Mouse (Mus musculus) kidney, adult 18-20 months (tissue): Measurements from ENCODE around the gene Tnfrsf8.

Experiments used
- DNase-seq: peaks from one replicate; pipeline ENCODE4 v3.0.0; 2021

Tnfrsf8 gene

GRCm38 (mm10) chr4:145266505-145266904 lies 48.5 kb downstream of the Tnfrsf8 start:
- DNase-seq: no peak

- no peak for DNase-seq
Observed at GRCm38 (mm10) chr4:145264761-145265160, 50.2 kb downstream of the Tnfrsf8 start.

GRCm38 (mm10) chr4:145263583-145263982 lies 51.4 kb downstream of the Tnfrsf8 start:
- no peak for DNase-seq

GRCm38 (mm10) chr4:145260802-145261201 lies 54.2 kb downstream of the Tnfrsf8 start:
- DNase-seq: no peak

GRCm38 (mm10) chr4:145257751-145258434 lies 57.1 kb downstream of the Tnfrsf8 start:
- no peak for DNase-seq

- DNase-seq: no peak
Observed at GRCm38 (mm10) chr4:145256144-145256543, 58.8 kb downstream of the Tnfrsf8 start.

- DNase-seq: no peak
Observed at GRCm38 (mm10) chr4:145254418-145254817, 60.5 kb downstream of the Tnfrsf8 start.

GRCm38 (mm10) chr4:145252611-145253010 lies 62.4 kb downstream of the Tnfrsf8 start:
- no peak for DNase-seq

GRCm38 (mm10) chr4:145251546-145251945 lies 63.4 kb downstream of the Tnfrsf8 start:
- DNase-seq: no peak

- no peak for DNase-seq
Observed at GRCm38 (mm10) chr4:145250002-145250401, 65.0 kb downstream of the Tnfrsf8 start.

GRCm38 (mm10) chr4:145247556-145247955 lies 67.4 kb downstream of the Tnfrsf8 start:
- DNase-seq: no peak

- DNase-seq: peak; percentile 57
Observed at GRCm38 (mm10) chr4:145246173-145247011, 68.6 kb downstream of the Tnfrsf8 start, which contains the start of gene Tnfrsf1b. TSS of gene Tnfrsf1b (minus strand) at chr4:145246870.

GRCm38 (mm10) chr4:145245581-145245980 lies 69.4 kb downstream of the Tnfrsf8 start:
- DNase-seq: no peak

GRCm38 (mm10) chr4:145244676-145245075 lies 70.3 kb downstream of the Tnfrsf8 start:
- no peak for DNase-seq

GRCm38 (mm10) chr4:145242719-145243350 lies 72.1 kb downstream of the Tnfrsf8 start:
- DNase-seq: no peak

- DNase-seq: no peak
Observed at GRCm38 (mm10) chr4:145240723-145241231, 74.2 kb downstream of the Tnfrsf8 start.

- peak; percentile 51 for DNase-seq
Observed at GRCm38 (mm10) chr4:145239049-145239830, 75.7 kb downstream of the Tnfrsf8 start.

GRCm38 (mm10) chr4:145236027-145236426 lies 78.9 kb downstream of the Tnfrsf8 start:
- no peak for DNase-seq

- DNase-seq: no peak
Observed at GRCm38 (mm10) chr4:145233487-145234228, 81.3 kb downstream of the Tnfrsf8 start.

GRCm38 (mm10) chr4:145231732-145232131 lies 83.2 kb downstream of the Tnfrsf8 start:
- DNase-seq: no peak

GRCm38 (mm10) chr4:145230647-145231046 lies 84.3 kb downstream of the Tnfrsf8 start:
- DNase-seq: no peak
